Mouse (Mus musculus) left cerebral cortex, postnatal 4 days (tissue): ENCODE measurements around the gene Idi2. TPM values are rescaled to one million over a fixed set of nuclear protein-coding genes. Genes with fewer than 3 reads are reported as not detected.
"Not testable (repeated sequence)": the region's sequence is repeated elsewhere in the genome, so short reads cannot be mapped to it uniquely, and the experiment has no call there.

Source experiments
- DNase-seq: peaks from one replicate; pipeline ENCODE4 v3.0.0-alpha.2; 2022
- intact Hi-C: fragments of 180-260 bp; cut with DNase I; formaldehyde crosslinking; loops from one replicate; pipeline ENCODE4 v1.15.1; 2025
- microRNA-seq: library from miRNA; unstranded; fragments of <30 nt; microRNA quantifications from one replicate; pipeline ENCODE4 v1.2.0, GENCODE M21; 2022
- total RNA-seq, 2 experiments: library from RNA; stranded (reverse); gene quantifications; 2 replicates each; pipeline ENCODE4 v1.2.3; 2021

Idi2 gene
- total RNA-seq, 2 experiments from 2014 or later = not detected

DNA sequence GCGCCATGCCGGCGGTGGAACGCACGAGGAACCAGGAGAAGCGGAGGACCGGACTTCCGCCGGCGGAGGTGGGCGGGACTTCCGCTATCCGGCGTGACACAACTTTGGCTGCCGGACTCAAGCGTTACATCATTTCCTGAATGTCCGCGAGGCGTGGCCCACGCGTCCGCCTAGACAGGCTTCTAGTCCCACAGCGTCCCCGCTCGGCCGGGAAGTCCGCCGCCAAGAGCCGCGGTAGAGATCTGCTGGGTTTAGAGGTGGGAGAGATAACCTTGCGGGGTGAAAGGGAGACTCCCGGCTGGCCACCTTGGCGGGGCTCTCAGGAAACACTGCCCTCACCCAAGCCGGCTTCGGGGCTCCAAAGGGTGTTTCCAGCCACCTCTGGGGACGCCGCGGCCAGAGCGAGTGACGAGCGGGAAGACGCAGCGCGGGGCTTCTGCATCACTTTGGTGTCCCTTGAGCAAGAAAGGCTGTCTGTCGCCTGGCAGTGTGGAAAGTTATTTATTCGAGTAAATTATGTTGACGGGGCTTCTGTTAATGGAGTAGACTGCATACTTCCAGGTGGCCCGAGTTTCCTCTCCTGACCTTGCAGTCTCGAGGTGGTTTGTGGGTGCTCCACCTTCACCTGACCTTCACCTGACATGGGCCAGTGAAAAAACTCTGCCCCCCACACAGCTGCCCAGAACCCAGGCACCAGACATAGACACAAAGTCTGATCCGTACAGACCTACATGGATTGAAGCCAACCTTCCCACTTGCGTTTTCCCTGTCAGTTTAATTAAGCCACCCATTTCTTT is 43.5 kb downstream of the Idi2 start, which contains the start of gene Gtpbp4:
Gene Gtpbp4, minus strand, starts transcription at position 94 of the 797 bp plus-strand sequence.
- peak; percentile 96 for DNase-seq
- intact Hi-C loops = loop anchor here (5.0 kb wide), 1 partner anchor 96 kb away; the partner anchor contains the start of gene Larp4b

DNA sequence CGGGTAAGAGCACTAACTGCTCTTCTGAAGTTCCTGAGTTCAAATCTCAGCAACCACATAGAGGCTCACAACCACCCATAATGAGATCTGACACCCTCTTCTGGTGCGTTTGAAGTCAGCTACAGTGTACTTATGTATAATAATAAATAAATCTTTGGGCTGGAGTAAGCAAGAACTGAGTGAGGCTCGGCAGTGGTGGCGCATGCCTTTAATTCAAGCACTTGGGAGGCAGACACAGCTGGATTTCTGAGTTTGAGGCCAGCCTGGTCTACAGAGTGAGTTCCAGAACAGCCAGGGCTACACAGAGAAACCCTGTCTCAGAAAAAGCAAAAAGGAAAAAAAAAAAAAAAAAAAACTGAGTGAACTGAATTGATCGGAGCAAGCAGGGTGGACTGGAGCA is 44.6 kb downstream of the Idi2 start:
- not testable (repeated sequence) for DNase-seq
- intact Hi-C loops = loop anchor here (5.0 kb wide), 1 partner anchor 95 kb away; the partner anchor contains the start of gene Larp4b

DNA sequence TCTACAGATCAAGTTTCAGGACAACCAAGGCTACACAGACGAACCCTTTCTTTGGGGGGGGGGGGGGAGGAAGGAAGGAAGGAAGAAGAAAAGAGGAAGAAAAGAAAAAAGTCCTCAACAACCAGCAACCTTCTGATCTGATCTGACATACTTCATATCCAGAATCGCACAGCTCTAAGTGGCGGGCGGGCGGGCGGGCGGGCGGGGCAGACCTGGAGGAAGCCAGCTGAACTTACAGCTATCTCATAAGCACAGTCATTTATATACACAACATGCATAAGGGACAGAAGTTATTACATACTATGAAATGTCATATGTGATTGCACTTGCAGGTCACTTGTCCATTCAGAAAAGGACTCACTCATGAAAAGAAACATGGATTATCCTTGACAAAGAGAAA is 46.8 kb downstream of the Idi2 start:
- no peak for DNase-seq
- intact Hi-C loops = loop anchor here (5.0 kb wide), 1 partner anchor 93 kb away; the partner anchor contains the start of gene Larp4b

DNA sequence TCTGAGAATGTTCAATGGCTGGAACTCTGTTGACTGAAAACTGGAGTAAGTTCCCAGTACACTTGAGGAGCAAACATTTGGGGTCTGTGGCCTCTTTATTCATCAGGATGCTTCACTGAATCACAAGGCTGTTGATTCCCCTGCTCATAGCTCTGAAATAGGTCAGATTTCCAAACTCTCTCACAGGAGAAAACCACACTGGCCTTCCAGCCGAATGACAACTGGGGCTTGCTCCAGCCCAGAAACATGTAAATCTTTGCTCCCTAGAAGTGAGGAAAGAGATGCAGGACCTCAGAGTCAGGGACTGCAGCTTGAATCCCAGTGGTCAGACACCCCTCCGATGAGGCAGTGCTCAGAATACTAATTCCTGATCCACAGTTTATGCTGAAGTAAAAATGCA is 50.6 kb downstream of the Idi2 start:
- no peak for DNase-seq
- intact Hi-C loops = no loop called here

Small RNA genes within 50 kb of the gene (microRNA-seq; reads per million reads assigned to microRNA genes)
- not detected for gene Gm22750

Other genes with a start within 250 kb of the Idi2 start
- gene Wdr37, start 81.0 kb upstream of the Idi2 start, total RNA-seq = 10 to 100 TPM; 67.8 to 69.3 TPM
- gene Idi1, start 67.4 kb upstream of the Idi2 start, total RNA-seq = 10 to 100 TPM; 74.3 to 90.3 TPM
- not detected for gene Gm9745, start 4.6 kb upstream of the Idi2 start, total RNA-seq
- gene Gtpbp4, start 43.2 kb downstream of the Idi2 start, total RNA-seq = 10 to 100 TPM; 49.7 to 51.9 TPM
- gene Larp4b, start 141.0 kb downstream of the Idi2 start, total RNA-seq = 100 to 1,000 TPM in 1 of 2 experiments, 10 to 100 TPM in 1; 96.7 to 105 TPM